Mouse (Mus musculus): Measurements from ENCODE around the gene Cluh.

Gene Cluh

DNA sequence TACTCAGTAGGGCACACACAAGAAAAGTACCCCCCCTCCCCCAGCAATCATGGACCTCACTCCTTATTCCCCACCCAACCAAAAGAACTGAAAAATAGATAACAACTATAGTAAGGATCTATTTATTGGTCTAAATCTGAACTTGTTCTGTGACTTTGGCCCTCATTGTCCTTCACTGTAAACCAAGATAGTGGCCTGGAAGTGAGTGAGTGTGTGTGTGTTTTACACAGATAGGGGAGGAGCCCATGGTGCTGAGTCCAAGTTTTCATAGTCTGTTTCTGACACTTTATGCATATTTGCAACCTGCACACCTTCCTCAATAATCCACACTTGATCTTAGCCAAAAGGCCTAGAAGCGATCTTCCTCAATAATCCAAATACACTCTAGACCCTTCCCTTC, 619 bp upstream of the Cluh start:
- DNase-seq, result no peak

DNA sequence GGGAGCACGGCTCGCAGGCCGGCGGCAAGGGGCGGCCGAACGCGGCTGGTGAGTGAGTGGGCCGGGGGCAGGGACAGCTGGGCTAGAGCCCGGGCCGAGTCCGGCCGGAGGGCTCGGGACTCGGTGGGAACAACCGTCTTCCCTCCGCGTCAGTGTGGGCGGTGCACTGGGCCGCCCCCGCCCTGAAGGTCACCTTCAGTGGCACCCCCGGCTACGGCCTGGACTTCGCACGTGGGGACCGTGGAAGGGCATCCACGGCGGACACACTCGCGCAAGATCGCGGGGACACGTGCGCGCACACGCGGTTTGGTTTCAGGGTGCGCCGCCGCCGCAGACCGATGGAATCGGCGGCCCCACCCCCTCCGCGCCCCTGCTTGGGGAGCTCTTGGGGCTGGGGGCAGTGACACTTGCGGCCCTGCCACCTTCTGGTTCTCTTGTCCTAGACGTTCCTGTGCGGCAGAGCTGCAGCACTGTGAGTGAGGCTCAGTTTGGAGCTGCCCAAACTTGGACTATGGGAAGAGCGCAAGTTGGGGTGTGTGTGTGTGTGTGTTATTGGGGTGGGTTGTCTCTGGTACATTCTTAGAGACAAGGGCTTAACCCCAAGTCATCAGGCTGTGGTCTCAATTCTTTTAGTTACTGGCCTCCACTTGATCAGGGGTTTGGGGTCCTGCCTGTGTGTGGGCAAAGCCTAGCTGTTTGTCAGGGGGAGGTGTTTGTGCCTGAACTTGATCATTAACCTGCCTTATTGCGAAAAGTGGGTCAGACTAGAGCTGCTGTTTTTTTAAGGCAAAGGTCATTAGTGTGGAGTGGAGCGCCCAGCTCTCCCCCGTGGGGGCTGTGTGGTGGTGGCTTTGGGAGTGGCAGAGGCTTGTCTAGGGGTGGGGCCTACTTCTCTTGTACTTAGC, 604 bp downstream of the Cluh start:
- peak; percentile 74 for DNase-seq

- DNase-seq, result no peak
These were observed 1.3 kb downstream of the Cluh start for GRCm38 (mm10) chr11:74650576-74651100.

DNA sequence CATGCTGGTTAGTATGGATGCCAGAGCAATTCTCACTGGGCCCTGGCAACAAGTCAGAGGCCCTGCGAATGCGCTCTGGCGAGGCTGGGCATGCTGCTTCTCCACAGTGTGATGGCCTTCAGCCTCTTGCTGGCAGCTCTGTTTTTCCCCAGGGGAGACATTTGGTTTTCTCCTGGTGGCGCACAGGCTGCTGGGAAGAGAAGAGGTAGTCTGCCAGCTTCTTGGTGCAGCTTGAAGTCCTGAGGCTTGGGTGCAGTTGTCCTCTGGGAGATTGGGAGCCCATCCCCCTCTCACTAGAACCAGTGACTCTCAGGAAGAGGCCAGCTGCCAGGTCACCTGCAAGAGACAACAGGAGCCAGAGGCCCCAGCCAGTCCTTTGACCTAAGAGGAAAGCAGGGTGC, 3.5 kb downstream of the Cluh start:
- peak; percentile 53 for DNase-seq

DNA sequence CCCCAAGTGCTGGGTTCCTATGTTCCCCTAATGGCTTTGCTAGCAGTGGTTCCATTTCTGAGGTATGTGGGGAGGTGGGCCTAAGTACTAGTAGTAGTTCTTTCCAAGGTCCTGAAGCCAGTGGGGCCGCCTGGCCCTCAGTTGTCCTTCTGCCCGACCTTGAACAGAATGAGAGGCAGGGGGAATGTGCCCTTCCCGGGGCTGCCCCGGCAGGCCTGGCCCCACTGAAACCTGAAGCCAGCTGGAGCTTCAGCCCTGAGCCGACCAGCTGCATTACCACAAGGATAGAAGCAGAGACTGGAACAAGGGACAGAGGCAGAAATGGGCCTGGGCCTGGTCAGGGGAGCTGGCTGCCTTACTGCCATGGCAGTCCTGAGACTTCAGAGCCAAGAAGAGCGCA, 4.1 kb downstream of the Cluh start:
- DNase-seq, result peak; percentile 42

DNA sequence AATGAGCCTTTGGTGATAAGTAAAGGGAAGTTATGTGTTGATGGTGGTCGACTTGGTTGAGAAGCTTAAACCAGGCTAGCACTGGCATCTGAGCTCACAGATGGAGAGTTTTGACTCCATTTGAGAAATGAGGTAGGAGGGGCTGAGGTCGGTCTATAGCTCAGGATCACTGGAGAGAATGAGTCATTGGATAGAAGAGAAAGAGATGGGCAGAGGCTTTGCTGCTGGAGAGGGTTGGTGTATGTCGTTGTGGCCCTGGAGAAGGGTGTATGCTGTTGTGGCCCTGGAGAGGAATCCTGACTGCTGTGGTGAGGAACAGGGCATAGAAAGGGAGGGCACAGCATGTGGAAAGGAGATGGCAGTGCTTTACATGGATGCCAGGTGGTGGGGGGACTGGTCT, 6.6 kb downstream of the Cluh start:
- no peak for DNase-seq

GRCm38 (mm10) chr11:74660336-74660735, 11.0 kb downstream of the Cluh start:
- DNase-seq, result no peak

GRCm38 (mm10) chr11:74661641-74662040, 12.3 kb downstream of the Cluh start:
- no peak for DNase-seq

DNA sequence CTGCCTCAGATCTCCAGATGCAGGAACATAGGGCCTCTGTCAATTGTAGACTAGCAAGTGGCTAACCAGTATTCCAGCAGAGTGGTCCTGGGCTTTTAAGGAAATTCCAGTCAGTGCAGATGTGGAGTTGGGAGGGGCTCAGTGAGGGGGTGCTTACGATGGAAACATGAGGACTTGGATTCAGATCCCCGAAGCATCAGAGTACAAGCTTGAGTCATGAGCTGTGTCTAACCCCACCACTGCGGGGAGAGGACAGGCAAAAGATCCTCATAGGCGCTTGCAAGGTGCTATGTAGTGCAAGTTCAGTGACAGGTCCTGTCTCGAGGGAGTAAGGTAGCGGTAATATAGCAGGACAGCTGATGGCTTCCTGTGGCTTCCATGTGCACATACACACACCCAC, 12.9 kb downstream of the Cluh start:
- no peak for DNase-seq

DNA sequence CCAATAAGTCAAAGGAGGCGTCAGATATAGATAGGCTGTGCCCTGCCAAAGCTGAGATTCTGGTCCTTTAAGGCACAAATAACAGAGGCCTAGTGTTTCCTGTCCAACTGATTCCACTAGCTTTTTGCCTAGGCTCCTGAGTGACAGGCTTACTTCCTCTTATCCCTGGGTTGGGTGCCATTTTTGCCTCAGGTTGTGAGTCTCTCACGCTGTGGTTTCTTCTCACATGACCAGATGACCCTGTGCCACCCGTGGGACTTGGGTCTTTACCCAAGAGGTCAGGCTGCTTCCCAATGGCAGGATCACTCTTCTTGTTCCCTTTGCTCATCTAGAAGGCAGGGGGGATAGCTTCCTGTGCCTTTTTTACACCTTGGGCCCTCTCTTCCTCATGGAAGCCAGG, 15.0 kb downstream of the Cluh start:
- no peak for DNase-seq

DNA sequence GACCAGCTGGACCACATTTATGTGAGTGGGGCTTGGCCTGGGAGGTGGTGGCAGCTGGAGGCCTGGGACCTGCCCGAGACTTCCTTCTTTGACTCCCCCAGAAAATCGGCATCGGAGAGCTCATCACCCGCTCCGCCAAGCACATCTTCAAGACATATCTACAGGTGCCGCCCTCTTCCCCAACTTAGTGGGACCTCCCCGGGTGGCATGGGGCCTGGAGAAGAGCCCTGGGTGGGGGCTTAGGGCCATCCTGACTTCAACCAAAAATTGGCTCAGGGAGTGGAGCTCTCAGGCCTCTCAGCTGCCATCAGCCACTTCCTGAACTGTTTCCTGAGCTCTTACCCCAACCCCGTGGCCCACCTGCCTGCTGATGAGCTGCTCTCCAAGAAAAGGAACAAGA, 15.6 kb downstream of the Cluh start:
- no peak for DNase-seq

DNA sequence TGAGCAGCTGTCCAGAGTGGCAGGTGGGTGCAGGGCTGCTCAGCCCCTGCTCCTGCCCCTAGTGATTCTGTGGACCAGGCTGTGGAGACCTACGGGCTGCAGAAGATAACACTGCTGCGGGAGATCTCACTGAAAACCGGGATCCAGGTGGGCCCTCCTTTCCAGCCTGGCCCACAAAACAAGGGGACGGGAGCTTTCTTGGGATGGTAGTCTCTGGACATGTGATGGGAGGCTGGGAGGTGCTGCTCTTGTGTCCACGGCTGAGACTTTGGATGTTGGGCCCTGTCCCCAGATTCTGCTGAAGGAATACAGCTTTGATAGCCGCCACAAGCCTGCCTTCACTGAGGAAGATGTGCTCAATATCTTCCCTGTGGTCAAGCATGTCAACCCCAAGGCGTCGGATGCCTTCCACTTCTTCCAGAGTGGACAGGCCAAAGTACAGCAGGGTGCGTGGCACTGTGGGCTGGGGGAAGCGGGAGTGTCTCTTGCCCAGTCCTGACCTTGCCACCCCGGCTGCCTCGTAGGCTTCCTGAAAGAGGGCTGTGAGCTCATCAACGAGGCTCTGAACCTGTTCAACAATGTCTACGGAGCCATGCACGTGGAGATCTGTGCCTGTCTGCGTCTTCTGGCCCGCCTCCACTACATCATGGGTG, 16.5 kb downstream of the Cluh start:
- DNase-seq, result no peak

- DNase-seq, result no peak
These were observed 17.0 kb downstream of the Cluh start for GRCm38 (mm10) chr11:74666284-74666652.

DNA sequence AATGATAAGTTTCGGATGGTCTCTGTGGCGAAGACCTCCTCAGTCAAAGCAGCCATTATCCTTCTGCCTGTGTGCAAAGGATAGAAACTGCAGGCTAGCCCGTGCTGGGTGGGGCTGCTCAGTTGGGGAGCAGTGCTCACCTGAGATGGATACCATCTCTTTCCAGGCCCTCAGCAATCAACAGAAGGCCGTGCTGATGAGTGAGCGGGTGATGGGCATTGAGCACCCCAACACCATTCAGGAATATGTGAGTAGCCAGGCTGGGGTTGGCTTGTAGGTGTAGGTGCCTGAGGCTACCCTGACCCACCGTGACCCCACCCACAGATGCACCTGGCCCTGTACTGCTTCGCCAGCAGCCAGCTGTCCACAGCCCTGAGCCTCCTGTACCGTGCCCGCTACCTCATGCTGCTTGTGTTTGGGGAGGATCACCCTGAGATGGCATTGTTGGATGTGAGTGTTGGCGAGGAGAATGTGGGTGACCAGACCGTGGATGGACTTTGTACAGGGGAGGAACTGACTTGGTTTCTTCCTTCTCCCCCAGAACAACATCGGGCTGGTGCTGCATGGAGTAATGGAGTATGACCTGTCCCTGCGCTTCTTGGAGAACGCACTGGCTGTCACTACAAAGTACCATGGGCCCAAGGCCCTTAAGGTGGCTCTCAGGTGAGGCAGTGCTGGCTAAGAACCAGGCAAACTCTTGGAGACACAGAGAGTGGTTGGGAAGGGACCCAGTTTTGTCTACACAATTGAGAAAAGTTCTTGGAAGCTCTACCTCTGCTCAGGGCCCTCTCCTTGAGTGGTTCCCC, 17.7 kb downstream of the Cluh start:
- DNase-seq, result no peak

GRCm38 (mm10) chr11:74667582-74668010, 18.3 kb downstream of the Cluh start:
- no peak for DNase-seq

DNA sequence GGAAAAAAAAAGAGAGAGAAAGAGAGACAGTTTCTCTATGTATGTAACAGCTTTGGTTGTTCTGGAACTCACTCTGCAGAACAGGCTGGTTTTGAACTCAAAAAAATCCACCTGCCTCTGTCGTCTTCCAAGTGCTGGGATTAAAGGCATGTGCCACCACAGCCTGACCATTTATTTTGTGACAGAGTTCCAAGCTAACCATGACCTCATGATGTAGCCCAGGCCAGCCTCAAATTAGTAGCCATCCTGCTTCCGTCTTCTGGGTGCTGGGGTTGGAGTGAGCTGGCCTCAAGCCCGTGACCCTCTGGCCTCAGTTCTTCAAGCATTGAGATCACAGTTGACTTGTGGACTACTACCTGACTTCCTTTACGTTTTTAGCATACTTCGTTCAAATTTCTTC, 19.2 kb downstream of the Cluh start:
- no peak for DNase-seq

GRCm38 (mm10) chr11:74668971-74669370, 19.7 kb downstream of the Cluh start:
- no peak for DNase-seq

GRCm38 (mm10) chr11:74670151-74670550, 20.9 kb downstream of the Cluh start:
- no peak for DNase-seq

DNA sequence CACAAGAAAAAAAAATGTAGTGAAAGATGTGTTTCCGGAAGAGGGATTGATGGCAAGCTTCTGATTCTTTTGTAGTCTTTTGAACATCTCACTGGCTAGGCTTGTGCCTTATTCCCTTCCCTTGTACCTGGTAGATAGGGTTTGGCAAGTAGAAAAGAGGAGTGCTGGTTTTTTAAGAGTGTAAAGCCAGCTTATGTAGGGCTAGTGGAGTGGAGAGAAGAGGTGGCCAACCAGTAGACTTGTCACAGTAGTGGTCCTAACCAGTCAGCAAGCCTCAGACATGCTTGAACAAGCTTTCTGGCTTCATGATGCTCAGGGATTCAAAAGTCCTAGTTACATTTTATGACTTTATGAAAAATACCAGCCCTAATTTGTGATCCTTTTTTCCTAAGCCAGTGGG, 21.7 kb downstream of the Cluh start:
- no peak for DNase-seq

- no peak for DNase-seq
These were observed 22.5 kb downstream of the Cluh start for GRCm38 (mm10) chr11:74671839-74672238.

- DNase-seq, result no peak
These were observed 23.7 kb downstream of the Cluh start for GRCm38 (mm10) chr11:74672901-74673513.

- DNase-seq, result no peak
These were observed 24.3 kb downstream of the Cluh start for GRCm38 (mm10) chr11:74673561-74673960.

DNA sequence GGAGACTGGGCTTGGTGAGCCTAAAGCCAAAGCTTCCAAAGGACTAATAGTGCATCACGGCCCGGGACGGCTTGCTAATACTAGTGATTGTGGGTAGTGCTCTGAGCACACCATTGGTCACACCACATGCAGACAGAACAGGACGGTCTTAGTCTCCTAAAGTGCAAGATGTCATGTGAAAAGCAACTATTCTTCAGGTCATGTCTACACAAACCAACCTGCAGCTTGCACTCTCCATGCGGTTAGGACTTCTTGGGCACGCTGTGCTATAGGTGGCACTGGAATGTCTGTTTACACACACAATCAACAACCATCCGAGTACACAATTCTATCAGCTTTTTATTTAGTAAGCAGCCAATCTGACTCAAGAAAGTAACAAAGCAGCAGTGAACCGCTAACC, 25.4 kb downstream of the Cluh start:
- DNase-seq, result no peak
